Mouse (Mus musculus): ENCODE measurements around the gene Tti1. TPM values are rescaled to one million over a fixed set of nuclear protein-coding genes. Genes with fewer than 3 reads are reported as not detected.

Tti1 gene
- polyA plus RNA-seq, 1 experiment = 11.3 TPM

DNA sequence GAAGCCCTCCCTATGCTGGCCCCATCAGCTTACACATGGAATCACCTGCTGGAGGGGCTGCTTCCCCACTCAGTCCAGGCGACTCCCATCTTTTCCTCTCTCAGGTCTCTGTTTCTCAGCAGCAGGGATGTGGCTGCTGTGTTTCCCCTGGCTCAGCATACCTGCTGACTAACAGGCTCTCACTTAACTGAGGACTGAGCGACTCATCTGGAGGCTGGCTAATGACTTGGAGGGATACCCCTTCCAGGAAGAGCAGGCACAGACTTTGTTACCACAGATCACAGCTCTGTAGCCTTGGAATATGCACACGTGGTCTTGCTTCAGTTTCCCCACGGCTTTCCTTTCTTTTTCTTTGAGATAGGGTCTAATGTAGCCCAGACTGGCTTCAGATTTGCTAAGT, 45.0 kb downstream of the Tti1 start:
- TF ChIP-seq REST (IDR thresholded peaks at IDR 0.05; ENCODE audit: insufficient read depth, insufficient read length) (no peak), SRF (IDR thresholded peaks at IDR 0.05; ENCODE audit: control insufficient read depth, insufficient read length, low read depth) (no peak), USF1 (IDR thresholded peaks at IDR 0.05; ENCODE audit: low read depth) (no peak), POLR2A (IDR thresholded peaks at IDR 0.05; ENCODE audit: insufficient read length, low read depth) (no peak), TCF3 (IDR thresholded peaks at IDR 0.05; ENCODE audit: insufficient read length, low read depth) (no peak), MYOG (IDR thresholded peaks at IDR 0.05; ENCODE audit: control insufficient read depth in 1 of 3, insufficient read depth in 1 of 3, insufficient read length in 2 of 3, low read depth in 2 of 3) (no peak), POLR2AphosphoS2 (IDR thresholded peaks at IDR 0.05; ENCODE audit: insufficient read length, low read depth) (no peak), E2F4 (IDR thresholded peaks at IDR 0.05; ENCODE audit: insufficient read depth) (no peak), MAX (IDR thresholded peaks at IDR 0.05; ENCODE audit: low read depth) (no peak), CEBPB (IDR thresholded peaks at IDR 0.05; ENCODE audit: insufficient read depth, poor library complexity, severe bottlenecking) (no peak), TCF12 (IDR thresholded peaks at IDR 0.05; ENCODE audit: insufficient read depth, poor library complexity, severe bottlenecking) (no peak), MYOD1 (IDR thresholded peaks at IDR 0.05; ENCODE audit: control insufficient read depth in 1 of 3, insufficient read length in 2 of 3, low read depth in 2 of 3) (no peak)
- Histone ChIP-seq H3K4me3 (no peak overlapping the region), H3K36me3 (ENCODE audit: control insufficient read depth, insufficient read depth) (peaks cover 6% of the 10 kb centered on the region), H3K4me2 (ENCODE audit: low read depth) (no peak overlapping the region), H3K27me3 (ENCODE audit: control insufficient read depth, insufficient read depth, insufficient read length) (no peaks in the 10 kb centered on the region), H3K79me2 (ENCODE audit: control insufficient read depth, insufficient read depth) (no peaks in the 10 kb centered on the region), H3ac (ENCODE audit: control insufficient read depth, insufficient read length) (no peak overlapping the region)

DNA sequence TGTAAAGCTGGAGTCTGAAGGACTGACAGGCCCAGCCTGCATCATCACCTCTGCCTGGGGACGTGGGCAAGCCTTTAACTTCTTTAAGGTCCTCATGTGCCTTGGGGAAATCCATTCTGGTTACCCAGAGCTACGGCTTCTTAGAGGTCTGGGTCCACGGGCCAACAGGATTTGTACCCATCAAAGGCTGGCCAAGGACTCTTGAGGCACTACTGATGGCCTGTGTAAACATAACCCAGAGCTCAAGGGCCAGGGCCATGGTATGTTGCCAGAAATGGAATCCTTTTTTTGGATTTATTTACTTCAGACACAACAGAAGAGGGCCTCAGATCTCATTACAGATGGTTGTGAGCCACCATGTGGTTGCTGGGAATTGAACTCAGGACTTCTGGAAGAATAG, 45.5 kb downstream of the Tti1 start:
- Histone ChIP-seq H3K36me3 (ENCODE audit: control insufficient read depth, insufficient read depth) (peaks cover 6% of the 10 kb centered on the region), H3K27me3 (ENCODE audit: control insufficient read depth, insufficient read depth, insufficient read length) (no peaks in the 10 kb centered on the region), H3ac (ENCODE audit: control insufficient read depth, insufficient read length) (no peak overlapping the region), H3K79me2 (ENCODE audit: control insufficient read depth, insufficient read depth) (no peaks in the 10 kb centered on the region), H3K4me2 (ENCODE audit: low read depth) (no peak overlapping the region), H3K4me3 (no peak overlapping the region)
- TF ChIP-seq MAX (IDR thresholded peaks at IDR 0.05; ENCODE audit: low read depth) = no peak
- no peak for TF ChIP-seq POLR2A (IDR thresholded peaks at IDR 0.05; ENCODE audit: insufficient read length, low read depth)
- no peak for TF ChIP-seq MYOG (IDR thresholded peaks at IDR 0.05; ENCODE audit: control insufficient read depth in 1 of 3, insufficient read depth in 1 of 3, insufficient read length in 2 of 3, low read depth in 2 of 3)
- no peak for TF ChIP-seq REST (IDR thresholded peaks at IDR 0.05; ENCODE audit: insufficient read depth, insufficient read length)
- no peak for TF ChIP-seq POLR2AphosphoS2 (IDR thresholded peaks at IDR 0.05; ENCODE audit: insufficient read length, low read depth)
- no peak for TF ChIP-seq MYOD1 (IDR thresholded peaks at IDR 0.05; ENCODE audit: control insufficient read depth in 1 of 3, insufficient read length in 2 of 3, low read depth in 2 of 3)
- TF ChIP-seq TCF12 (IDR thresholded peaks at IDR 0.05; ENCODE audit: insufficient read depth, poor library complexity, severe bottlenecking) = no peak
- no peak for TF ChIP-seq SRF (IDR thresholded peaks at IDR 0.05; ENCODE audit: control insufficient read depth, insufficient read length, low read depth)
- TF ChIP-seq TCF3 (IDR thresholded peaks at IDR 0.05; ENCODE audit: insufficient read length, low read depth) = no peak
- TF ChIP-seq E2F4 (IDR thresholded peaks at IDR 0.05; ENCODE audit: insufficient read depth) = no peak
- no peak for TF ChIP-seq USF1 (IDR thresholded peaks at IDR 0.05; ENCODE audit: low read depth)
- TF ChIP-seq CEBPB (IDR thresholded peaks at IDR 0.05; ENCODE audit: insufficient read depth, poor library complexity, severe bottlenecking) = no peak

DNA sequence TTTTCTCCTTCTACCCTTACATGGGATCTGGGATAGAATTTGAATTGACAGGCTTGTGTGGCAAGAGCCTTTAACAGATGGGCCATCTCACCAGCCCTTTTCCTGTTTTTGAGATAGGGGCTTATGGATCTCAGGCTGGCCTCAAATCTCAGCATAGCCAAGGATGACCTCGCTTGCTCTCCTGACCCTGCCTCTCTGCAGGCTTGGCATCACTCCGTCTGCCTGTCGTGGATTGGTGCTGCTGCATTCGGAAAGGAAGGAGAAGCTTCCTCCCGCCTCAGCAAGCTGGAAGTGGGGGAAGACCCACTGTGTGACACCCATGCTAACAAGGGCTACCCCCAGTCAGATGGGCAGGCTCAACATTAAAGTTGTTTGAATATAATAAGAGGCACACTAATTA, 49.0 kb downstream of the Tti1 start:
- Histone ChIP-seq H3K79me2 (ENCODE audit: control insufficient read depth, insufficient read depth) (no peaks in the 10 kb centered on the region), H3K4me2 (ENCODE audit: low read depth) (no peak overlapping the region), H3ac (ENCODE audit: control insufficient read depth, insufficient read length) (no peak overlapping the region), H3K4me3 (no peak overlapping the region), H3K36me3 (ENCODE audit: control insufficient read depth, insufficient read depth) (peaks cover 6% of the 10 kb centered on the region), H3K27me3 (ENCODE audit: control insufficient read depth, insufficient read depth, insufficient read length) (peaks cover 21% of the 10 kb centered on the region)
- TF ChIP-seq USF1 (IDR thresholded peaks at IDR 0.05; ENCODE audit: low read depth) = no peak
- no peak for TF ChIP-seq MYOD1 (IDR thresholded peaks at IDR 0.05; ENCODE audit: control insufficient read depth in 1 of 3, insufficient read length in 2 of 3, low read depth in 2 of 3)
- TF ChIP-seq E2F4 (IDR thresholded peaks at IDR 0.05; ENCODE audit: insufficient read depth) = no peak
- TF ChIP-seq SRF (IDR thresholded peaks at IDR 0.05; ENCODE audit: control insufficient read depth, insufficient read length, low read depth) = no peak
- TF ChIP-seq TCF3 (IDR thresholded peaks at IDR 0.05; ENCODE audit: insufficient read length, low read depth) = no peak
- no peak for TF ChIP-seq CEBPB (IDR thresholded peaks at IDR 0.05; ENCODE audit: insufficient read depth, poor library complexity, severe bottlenecking)
- no peak for TF ChIP-seq TCF12 (IDR thresholded peaks at IDR 0.05; ENCODE audit: insufficient read depth, poor library complexity, severe bottlenecking)
- TF ChIP-seq POLR2AphosphoS2 (IDR thresholded peaks at IDR 0.05; ENCODE audit: insufficient read length, low read depth) = no peak

DNA sequence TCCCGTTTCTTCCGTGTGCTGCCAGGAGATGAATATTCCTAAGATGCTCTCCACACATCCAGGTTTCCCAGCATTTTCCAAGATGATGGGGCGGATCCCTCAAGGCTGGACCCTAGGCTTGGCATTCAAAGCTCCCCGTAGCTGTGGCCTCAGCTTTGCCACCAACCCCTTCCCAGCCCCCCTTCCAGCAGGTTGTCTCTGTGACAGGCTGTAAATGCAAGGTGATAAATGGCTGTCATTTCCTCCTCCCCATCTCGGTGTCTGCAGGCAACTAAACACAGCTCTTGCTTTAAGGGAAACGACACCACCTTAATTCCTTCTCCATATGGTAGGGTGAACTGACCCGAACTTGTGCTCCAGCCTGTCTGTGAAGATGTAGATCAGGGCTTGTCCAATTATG, 52.6 kb downstream of the Tti1 start:
- H3K27me3 ChIP-seq (ENCODE audit: control insufficient read depth, insufficient read depth, insufficient read length) = peaks cover 21% of the 10 kb centered on the region
- no peak overlapping the region for H3K4me3 ChIP-seq
- TF ChIP-seq E2F4 (IDR thresholded peaks at IDR 0.05; ENCODE audit: insufficient read depth) (no peak), TCF3 (IDR thresholded peaks at IDR 0.05; ENCODE audit: insufficient read length, low read depth) (no peak), POLR2A (IDR thresholded peaks at IDR 0.05; ENCODE audit: insufficient read length, low read depth) (no peak), CEBPB (IDR thresholded peaks at IDR 0.05; ENCODE audit: insufficient read depth, poor library complexity, severe bottlenecking) (no peak), SRF (IDR thresholded peaks at IDR 0.05; ENCODE audit: control insufficient read depth, insufficient read length, low read depth) (no peak), TCF12 (IDR thresholded peaks at IDR 0.05; ENCODE audit: insufficient read depth, poor library complexity, severe bottlenecking) (no peak), MYOG (IDR thresholded peaks at IDR 0.05; ENCODE audit: control insufficient read depth in 1 of 3, insufficient read depth in 1 of 3, insufficient read length in 2 of 3, low read depth in 2 of 3) (no peak), USF1 (IDR thresholded peaks at IDR 0.05; ENCODE audit: low read depth) (no peak)
- H3K36me3 ChIP-seq (ENCODE audit: control insufficient read depth, insufficient read depth) = no peaks in the 10 kb centered on the region
- no peak overlapping the region for H3K4me2 ChIP-seq (ENCODE audit: low read depth)
- H3ac ChIP-seq (ENCODE audit: control insufficient read depth, insufficient read length) = no peak overlapping the region
- H3K79me2 ChIP-seq (ENCODE audit: control insufficient read depth, insufficient read depth) = no peaks in the 10 kb centered on the region

Data from myocyte (in vitro differentiated cells).